Mouse (Mus musculus): ENCODE measurements around the gene Pabpn1l.
"Not testable (repeated sequence)": the region's sequence is repeated elsewhere in the genome, so short reads cannot be mapped to it uniquely, and the experiment has no call there.

Pabpn1l gene

DNA sequence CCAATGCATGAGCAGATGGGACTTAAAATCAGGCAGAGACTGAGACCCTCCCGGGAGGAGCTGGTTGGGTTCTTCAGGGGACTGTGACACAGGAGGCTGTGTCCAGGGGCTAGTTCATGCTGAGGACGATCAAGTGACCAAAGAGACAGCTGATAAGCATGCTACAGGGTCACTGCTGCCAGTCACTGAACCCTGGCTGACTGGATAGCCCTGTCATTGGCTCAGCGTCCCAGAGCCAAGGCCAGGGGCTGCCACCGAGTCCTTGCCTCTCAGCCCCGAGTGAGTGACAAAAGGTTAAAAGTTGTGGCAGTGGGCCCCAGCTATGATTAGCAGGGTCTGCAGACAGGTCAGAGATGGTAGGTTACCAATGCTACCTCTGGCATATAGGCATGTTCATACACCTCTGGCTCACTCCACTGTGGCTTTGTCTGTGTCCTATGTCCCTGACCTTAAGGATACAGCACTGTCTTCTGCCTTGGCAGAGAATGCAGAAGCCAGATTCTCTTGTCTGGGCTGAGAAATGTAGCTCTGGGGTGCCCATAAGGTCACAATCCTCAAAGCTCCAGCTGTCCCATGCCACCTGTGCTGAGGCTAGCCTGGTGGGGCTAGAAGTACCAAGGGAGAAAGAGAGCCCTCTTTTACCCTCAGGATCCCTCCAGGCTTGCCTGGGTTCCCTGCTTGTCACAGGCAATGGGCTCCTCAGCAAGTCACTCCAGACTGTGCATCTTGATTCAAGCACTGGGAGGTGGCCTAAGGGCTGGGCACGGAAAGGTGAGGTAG, 21.8 kb upstream of the Pabpn1l start:
- DNase-seq, result no peak

DNA sequence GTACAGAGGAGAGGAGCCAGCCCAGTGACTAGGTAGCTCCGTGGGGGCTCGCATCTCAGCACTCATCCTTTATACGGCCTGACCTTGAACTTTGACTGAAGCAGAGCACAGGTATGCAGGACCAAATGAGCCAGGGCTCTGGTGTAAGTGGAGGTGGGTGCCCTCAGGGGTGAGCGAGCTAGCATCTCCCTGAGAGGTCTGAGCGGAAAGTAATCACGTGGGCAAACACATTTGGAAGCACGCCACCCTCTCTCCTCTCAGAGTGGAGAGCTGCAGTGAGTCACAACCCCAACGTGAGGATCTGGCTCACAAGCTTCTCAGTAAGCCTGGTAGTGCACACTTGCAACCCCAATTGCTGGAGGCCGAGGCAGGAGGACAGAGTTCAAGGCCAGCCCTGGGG, 19.5 kb upstream of the Pabpn1l start:
- peak; percentile 83 for DNase-seq

DNA sequence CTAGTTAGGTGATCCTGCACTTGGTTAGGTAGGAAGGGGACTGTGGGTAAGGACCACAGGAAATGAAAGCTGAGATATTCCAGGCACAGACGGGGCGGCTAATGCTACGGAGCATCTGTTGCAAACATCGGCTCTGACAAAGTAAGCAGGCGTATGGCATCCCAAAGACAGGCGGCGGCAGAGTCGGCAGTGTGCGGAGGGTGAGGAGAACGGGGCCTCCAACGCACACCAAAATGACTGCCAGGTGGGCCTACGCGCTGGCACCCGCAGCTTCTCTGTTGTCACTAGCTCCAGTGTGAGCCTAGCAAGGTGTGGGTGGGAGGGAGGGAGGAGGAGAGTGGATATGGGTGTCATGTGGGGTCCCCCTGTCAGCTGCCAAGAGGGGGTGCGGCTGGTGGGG, 18.9 kb upstream of the Pabpn1l start:
- no peak for DNase-seq

DNA sequence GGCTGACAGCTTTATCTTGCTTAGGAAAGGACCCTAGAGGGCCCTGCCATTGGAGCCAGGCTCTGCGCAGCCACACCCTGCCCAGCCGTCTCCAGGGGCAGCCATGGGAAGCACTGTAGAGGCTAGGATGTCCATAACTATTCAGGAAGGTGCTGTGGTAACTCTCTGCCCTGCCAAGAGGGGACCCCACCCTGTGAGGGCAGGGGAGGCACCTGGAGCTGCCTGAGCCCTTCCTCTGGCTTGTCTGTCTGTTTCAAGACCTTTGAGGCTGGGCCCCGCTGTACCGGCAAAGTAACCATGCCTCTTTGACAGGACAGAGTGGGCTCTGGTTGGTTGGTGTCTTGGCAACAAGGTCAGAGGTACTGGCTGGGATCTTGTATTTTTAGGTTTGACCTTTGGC, 18.3 kb upstream of the Pabpn1l start:
- DNase-seq, result no peak

- DNase-seq, result peak; percentile 79
These were observed 17.1 kb upstream of the Pabpn1l start for GRCm38 (mm10) chr8:122639521-122640248.

DNA sequence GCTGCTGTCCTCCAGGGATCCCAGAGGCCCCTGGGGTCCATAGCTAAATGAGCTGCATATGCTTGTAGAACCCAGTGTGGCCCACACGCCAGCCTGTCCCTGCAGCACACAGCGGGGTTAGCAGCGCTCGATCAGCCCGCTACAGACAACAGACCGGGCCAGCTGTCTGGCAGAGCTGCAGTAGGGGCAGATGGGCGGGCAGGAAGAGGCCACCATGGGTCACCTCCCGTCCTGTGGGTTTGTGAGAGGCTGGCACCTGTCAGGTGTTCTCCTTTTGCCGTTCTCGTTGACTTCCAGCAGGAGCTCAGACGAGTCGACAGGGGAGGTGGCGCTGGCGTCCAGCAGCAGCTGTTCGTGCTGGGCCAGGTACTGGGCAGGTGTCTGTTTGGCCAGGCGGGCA, 16.1 kb upstream of the Pabpn1l start:
- no peak for DNase-seq

GRCm38 (mm10) chr8:122637230-122637629, 14.7 kb upstream of the Pabpn1l start:
- DNase-seq, result no peak

DNA sequence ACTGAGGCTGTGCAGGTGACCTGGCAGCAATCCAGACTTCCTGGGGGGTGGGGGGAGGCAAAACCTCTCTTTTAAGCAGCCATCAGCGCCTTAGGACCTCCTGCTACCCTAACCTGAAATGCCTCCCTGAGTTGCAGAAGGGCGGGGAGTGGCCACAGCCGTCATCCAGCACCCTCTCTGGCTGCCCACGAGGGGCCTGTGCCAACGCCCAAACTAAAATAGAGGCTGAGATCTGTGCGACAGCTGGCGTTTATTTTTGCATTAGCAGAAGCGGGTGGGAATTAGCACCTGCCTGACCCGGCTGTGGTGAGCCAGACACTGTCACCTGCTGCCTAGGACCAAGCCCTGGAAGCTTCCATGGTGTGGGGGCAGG, 14.2 kb upstream of the Pabpn1l start:
- no peak for DNase-seq

GRCm38 (mm10) chr8:122635878-122636802, 13.6 kb upstream of the Pabpn1l start:
- peak; percentile 37 for DNase-seq

DNA sequence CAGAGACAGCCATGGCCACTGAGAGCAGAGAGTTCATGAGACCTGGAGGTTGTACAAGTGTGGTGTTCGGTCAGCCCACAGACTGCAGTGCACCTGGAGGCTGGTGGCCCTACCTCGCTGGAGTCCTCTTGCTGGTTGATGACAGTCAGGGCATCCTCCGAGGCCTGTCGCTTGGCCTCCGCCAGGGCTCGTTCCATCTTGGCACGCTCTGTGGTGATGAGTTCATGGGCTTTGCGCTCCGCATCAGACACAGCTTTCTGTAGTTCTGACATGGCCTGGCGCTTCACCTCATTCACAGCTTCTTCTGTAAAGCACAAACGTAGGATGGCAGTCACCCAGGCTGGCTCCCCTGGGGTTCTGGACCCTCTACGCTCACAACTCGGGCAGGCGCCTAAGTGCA, 10.7 kb upstream of the Pabpn1l start:
- DNase-seq, result no peak

DNA sequence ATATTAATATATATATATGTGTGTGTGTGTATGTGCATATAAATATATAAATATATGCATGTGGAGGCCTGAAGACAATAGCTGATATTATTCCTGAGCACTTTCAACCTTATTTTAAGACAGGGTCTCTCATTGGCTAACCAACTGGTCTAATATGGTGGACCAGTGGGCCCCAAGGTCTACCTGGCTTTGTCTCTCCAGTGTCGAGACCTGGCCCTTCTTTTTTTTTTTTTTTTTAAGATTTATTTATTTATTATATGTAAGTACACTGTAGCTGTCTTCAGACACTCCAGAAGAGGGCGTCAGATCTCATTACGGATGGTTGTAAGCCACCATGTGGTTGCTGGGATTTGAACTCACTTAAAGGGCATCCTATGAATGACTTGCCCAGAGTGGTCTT, 9.6 kb upstream of the Pabpn1l start:
- not testable (repeated sequence) for DNase-seq

DNA sequence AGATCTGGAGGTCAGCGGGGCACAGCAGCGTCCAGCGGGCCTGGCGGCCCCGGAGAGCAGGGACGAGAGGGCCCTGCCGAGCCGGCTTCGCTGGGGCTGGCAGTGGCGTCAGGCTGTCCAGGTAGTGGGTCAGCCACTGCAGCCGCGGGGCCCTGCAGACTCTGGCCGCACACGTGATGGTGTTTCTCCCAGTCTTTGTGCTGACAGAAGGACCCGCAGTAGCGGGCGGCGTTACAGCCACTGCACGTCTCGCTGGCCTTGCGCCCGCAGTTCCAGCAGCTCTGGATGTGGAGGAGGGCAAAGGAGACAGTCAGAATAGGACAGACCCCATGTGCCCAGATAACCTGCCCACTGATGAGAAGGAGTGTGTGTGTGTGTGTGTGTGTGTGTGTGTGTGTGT, 8.2 kb upstream of the Pabpn1l start:
- no peak for DNase-seq

DNA sequence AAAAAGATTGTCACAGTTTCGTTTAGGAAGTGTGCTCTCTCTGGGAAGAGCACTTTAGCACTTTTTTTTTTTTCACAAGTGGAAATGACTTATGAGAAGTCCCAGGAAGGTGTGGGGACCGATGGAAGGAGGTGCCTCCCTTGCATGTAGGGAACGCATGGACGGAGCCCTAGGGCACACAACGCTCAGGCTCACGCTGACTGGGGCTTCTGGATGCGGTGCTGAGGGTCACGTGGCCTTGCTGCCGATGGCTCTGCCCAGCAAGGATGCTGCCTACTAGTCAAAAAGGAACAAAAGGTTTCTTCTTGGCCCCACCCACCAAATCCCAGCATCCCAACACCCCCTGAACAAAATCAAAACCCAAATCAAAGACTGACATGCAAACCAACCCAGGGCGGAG, 6.8 kb upstream of the Pabpn1l start:
- DNase-seq, result no peak

DNA sequence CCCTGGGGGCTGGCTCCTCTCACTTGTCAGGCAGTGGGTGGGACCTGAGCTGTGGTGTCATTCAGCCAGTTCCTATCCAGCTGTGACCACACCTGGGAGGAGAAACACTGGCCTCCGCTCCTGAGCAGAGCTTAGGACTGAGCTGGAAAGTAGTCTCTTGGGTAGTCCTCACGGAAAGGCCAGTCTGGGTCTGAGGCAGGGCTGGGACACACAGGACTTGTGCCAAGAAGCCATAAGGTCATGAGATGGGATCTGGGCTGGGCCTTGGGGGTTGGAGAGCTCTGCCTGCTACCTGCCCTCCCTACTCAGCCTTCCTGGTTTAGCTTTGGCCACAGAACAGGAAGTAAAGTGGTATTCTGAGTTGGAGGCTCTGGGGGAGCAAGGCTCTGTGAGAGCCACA, 4.4 kb upstream of the Pabpn1l start:
- DNase-seq, result no peak

DNA sequence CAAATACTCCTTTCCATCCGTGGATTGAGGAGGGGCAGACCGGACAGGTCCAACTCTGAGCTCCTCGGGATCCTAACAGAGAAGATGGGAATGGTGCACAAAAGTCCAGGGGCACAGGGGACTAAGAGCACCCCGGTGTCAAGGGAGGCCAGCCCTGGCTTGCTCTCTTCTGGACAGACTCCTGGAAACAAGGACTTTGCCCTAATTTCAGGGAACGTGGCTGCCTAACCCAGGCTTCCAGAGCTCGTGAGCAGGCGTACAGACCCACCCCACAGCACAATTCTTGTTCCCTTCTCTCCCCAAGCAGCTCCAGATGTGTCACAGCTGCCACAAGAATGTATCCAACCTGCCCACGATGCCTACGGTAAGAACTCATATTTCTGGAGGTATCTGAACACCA, 3.3 kb upstream of the Pabpn1l start:
- no peak for DNase-seq

- no peak for DNase-seq
These were observed 2.1 kb upstream of the Pabpn1l start for GRCm38 (mm10) chr8:122624653-122625052.

DNA sequence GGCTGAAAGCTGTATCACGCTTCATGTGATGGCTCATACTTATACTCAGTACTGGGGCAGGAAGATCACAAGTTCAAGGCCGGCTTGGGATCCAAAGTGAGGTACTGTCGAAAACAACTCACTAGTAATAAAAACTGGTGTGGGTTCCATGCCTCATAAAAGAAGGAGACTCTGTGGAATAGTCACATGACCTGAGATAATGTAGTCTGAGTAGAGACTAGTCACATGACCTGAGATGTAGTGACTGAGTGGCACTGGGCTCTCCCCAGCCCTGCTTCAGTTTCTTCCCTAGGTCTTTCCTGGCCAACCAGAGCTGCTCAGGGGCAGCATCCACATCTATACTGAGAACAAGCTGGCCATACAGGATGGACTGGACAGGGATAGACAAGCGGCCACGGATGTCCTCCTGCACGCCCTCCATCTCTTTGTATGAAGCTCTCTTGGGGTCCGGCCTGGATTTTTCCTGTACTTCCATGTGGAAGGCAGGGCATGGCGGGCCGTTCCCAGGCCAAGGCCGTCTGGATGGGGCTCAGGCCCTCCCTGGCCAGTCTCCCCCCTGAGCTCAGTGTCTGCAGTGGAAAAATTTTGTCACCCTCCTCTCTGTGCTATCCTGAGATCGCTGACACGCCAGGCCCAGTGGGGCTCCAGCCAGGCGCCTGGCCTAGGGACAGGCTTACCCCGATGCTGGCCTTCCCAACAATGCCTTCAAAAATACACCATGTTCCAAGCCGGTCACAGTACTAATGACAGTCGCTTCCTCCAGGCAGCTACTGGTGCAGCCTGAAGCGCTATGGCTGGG, 1.5 kb upstream of the Pabpn1l start:
- DNase-seq, result peak; percentile 34

DNA sequence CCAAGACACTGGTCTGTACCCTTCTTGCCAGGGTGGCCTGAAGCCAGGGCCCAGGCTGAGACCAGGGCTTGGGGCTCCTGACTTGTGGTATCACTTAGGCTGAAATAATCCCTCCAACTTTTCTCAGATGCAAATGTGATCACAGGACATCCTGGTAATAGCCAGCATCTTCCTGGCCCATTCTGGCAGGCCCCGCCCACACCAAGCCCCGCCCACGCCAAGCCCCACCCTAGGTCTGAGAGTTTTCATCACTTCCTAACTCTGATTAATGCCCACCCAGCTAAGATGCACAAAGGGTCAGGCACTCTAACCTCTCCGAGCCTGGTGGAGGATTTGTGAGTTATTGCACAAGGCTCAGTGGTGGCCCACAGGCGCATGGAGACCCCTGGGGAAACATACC, 2.1 kb downstream of the Pabpn1l start:
- no peak for DNase-seq

DNA sequence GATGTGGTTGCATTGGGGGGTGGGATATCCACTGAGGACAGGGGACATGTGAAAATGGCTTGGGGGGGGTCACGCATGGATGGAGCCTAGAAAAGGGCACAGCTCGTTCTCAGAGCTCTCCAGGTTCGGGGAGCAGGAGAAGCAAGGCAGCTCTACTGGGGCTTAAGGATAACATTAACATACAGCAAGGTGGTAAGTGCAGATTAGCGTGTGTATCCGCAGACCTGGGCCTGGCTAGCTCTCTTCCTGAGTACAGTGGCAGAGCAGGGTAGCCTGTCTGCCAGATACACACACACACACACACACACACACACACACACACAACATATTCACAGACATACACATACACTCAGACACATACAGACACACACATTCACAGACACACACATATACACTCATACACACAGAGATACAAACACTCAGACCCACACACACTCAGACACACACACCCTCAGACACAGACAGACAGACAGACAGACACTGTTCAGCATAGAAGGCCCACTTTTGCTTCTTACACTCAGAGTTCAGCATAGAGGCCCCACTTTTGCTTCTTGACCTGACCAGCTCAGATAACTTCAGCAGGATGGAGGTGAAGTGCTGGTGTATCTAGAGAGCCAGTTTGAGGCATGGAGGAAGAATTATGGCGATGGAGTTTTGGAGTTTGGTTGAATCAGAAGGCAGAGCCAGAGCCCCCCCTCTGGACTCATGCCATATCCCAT, 3.7 kb downstream of the Pabpn1l start:
- no peak for DNase-seq

DNA sequence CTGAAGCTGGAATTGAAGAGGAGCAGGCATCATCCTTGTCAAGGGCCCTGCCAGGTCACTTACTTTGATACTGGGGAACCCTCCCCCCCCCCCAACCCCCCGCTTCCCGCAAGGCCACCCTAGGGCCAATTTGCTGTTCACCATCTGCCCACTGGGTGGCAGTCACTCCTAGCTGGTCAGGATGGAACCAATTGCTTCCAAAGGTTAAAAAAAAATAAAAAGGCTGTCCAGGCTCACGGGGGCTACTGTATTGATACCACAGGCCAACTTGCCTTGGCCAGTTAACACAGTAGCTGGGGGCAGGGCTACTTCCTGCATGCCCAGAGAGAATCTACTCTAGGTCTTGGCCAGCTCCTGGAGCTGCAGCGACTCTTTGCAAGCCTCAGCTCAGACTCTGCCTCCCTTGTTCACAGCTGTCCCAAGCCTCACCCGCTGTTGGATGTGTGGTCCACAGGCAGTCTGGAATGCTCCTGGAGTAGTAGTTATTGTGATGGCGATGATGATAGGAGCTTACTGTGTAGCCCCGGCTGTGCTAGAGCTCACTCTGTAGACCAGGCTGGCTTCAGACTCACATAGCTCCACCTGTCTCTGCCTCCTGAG, 4.5 kb downstream of the Pabpn1l start:
- peak; percentile 94 for DNase-seq

DNA sequence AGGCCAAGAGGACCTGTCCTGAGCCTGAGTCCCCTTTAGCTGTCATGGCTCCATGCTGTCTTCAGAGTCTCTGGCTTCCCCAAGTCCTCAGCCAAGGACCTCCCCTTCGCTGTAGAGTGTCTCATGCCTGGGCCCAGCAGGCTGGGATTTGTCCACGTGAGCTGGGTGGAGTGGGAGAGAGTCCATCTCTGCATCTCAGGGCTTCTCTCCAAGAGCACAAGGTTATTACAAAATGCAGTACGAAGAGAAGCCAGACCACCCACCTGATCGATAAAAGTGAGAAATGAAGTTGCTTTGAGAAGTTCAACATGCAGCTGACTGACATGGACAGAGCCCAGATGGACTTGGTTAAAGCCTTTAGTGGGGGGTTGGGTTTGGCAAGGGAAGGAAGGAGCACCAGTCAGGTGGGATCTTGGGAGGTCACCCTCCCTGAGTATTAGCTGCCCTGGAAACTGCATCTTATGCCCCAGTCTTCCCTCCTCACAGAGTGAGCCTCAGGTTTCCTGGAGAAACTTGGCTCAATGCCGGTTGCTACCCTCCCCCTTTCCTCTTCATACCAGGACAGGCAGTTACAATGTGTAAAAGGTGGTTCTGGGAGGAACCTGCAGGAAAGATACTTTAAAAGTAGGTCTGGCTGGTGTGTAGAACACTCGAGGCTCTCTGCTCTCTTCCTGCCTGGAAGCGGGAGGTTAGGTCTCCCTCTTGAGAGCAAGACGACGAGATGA, 6.2 kb downstream of the Pabpn1l start:
- peak; percentile 65 for DNase-seq
